Mouse (Mus musculus) urinary bladder, postnatal 36 days (tissue): ENCODE measurements at regions not wholly inside any gene's neighbourhood (a gene's known extent, or its start where the extent isn't known, plus 50 kb on each side); places are given as distances from the start of the nearest gene placed in this dataset.

Source experiments
- DNase-seq, 2 experiments: peaks; one replicate each; pipeline ENCODE4 v3.0.0; 2022; ENCODE audit warnings: low spot score in 2 of 2, mixed read lengths in 1 of 2

GRCm38 (mm10) chr2:148507523-148507922 lies 64.2 kb upstream of the Cd93 start:
- no peak for DNase-seq

GRCm38 (mm10) chr2:148506966-148507365 lies 63.6 kb upstream of the Cd93 start:
- no peak for DNase-seq

GRCm38 (mm10) chr2:148505651-148506050 lies 62.3 kb upstream of the Cd93 start:
- DNase-seq: no peak

GRCm38 (mm10) chr2:148503143-148503854 lies 59.9 kb upstream of the Cd93 start:
- DNase-seq: no peak

- no peak for DNase-seq
These were observed 59.0 kb upstream of the Cd93 start for GRCm38 (mm10) chr2:148502321-148502720.

- no peak for DNase-seq
These were observed 57.0 kb upstream of the Cd93 start for GRCm38 (mm10) chr2:148500235-148500936.

- DNase-seq: no peak
These were observed 54.3 kb upstream of the Cd93 start for GRCm38 (mm10) chr2:148497452-148498302.

- no peak for DNase-seq
These were observed 53.0 kb upstream of the Cd93 start for GRCm38 (mm10) chr2:148496151-148497040.

GRCm38 (mm10) chr2:148495485-148495884 lies 52.1 kb upstream of the Cd93 start:
- no peak for DNase-seq

GRCm38 (mm10) chr2:148493281-148493680 lies 49.9 kb upstream of the Cd93 start:
- no peak for DNase-seq
